Mouse (Mus musculus) CD4-positive helper T cell, adult 2 months (primary cell): ENCODE data around the gene Pax1.

Source experiments
- DNase-seq: peaks from one replicate; pipeline ENCODE4 v3.0.0-alpha.2; 2012; ENCODE audit warnings: low read depth, missing footprints, low spot score

Gene Pax1

DNA sequence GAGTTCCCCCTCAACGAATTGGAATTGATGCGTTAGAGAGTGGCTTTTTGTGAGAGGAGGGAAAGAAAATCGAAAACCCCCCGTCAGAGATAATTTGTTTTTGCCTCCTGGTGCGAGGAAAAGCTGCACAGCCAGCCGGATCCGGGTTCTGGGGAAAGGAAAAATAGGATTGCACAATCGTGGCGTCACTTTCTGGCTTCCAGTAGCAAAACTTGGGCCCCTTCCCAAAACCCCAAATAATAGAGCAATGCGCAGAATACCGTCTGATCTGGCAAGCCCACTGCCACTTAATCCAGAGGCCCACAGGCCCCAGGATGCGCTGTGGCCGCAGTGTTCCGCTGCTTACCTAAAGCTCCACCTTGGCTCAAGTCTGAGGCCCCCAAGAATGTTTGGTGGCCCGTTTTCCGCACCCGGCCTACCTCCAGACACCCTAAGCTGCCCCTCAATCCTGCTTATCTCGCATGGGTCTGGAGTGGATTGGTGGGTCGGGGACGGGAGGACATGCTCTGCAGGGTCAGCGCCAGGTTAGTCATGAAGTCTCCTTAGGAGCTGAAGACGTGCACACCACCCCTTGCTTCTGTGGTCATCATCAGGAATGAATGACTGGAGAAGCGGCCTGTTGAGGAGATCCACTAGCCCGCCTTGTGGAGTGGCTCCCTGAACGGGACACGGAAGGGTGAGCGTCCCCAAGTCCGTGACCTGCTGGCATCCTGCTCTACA lies 11.4 kb downstream of the Pax1 start:
- no peak for DNase-seq

DNA sequence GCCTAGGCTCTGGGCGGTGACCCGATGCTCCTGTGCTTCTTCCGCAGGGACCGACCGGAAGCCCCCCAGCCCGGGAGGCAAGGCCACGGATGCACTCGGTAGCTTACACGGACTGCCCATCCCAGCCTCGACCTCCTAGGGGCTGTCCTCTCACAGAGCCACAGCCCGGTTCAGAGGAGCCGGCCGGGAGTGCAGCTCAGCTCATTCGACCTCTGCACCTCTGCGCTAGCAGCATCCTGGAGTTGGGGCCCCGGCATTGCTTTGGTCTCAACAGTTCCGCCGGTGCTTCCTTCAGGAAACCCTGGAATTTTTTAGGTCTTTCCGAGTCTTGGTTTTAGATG lies 11.9 kb downstream of the Pax1 start:
- no peak for DNase-seq

DNA sequence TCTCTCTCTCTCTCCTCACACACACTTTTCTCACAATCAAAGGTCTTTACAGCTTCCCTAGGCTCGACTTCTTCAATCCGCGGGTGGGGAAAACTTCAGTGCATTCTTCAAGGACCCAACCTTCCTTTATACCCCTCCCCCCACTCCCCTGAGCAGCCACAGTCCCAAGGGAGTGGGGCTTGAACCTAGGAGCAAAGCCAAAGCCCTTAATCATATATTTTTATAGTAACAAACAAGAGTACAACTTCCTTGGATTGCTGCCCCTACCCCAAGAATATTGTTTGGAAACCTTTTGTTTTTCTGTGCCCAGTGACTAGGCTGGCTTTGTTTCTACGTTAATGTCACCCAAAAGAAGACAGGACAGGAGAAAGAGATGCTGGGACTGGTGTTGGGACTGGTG lies 12.5 kb downstream of the Pax1 start:
- no peak for DNase-seq

DNA sequence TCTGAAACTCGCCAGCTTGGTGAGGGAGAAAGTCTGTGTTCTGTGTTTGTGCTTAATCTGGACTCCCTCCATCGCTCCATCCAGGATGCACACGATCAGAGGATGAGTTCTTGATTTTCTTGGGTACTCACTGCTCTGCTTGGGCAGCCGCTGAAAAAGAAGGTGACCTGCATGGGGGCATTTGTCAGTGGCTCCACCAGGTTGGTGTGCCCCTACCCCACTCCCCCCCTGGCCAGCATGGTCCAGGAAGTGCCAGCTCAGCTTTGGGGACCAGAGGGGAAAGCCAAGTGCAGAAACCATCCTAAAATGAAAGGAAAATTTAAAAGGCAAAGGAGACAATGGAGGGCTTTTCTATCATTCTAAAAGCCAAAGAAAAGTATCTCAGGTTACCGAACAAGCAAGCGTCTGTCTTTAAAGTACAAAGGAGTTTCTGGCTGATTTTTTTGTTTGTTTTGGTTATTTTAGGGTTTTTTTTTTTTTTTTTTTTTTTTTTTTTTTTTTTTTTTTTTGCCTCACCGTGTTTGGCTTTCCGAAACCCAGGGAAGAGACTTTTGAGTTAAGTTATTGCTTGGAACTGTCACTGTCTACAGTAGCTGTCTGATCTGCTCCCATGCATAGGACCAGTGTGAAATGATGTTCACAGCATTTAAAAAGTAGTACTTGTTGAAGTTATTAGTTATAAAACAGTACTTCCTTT lies 13.4 kb downstream of the Pax1 start:
- DNase-seq: no peak

- DNase-seq: no peak
Observed at GRCm38 (mm10) chr2:147378934-147379333, 17.2 kb downstream of the Pax1 start.

DNA sequence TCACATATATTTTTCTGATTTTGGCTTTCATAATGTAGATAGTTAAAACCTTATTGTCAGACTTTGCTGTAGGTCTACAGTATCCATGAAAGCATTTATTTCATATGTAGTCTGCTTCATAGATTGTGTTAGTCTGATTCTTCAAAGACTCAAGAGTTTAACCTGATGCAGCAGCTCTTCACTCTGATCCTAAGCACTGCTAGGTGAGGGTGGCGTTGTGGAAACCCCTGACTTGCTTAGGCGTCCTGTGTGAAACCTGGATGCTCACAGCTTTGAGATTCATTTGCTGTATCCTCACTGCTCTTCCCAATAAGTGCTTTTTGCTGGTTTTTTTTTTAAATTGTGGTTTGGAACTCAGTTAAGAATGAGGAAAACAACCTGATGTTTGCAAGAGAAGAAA lies 21.6 kb downstream of the Pax1 start:
- no peak for DNase-seq

DNA sequence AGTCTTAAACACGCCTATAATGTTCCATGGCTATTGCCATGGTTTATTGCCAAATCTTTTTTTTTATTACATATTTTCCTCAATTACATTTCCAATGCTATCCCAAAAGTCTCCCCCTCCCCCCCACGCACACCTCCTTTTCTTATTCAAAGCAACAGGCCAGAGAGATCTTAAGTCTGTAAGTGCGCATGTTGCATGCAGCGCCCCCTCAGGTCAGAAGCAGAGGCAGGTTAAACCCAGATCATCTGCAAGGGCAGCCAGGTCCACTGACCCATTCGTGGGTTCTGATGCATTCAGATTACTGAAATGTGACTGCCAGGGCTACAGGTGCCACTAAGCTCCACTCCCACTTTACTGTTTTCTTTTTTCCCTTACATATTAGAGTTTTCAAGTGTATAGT lies 25.2 kb downstream of the Pax1 start:
- DNase-seq: no peak

GRCm38 (mm10) chr2:147409323-147409722 lies 47.6 kb downstream of the Pax1 start:
- no peak for DNase-seq

- no peak for DNase-seq
Observed at GRCm38 (mm10) chr2:147415037-147415436, 53.3 kb downstream of the Pax1 start.

DNA sequence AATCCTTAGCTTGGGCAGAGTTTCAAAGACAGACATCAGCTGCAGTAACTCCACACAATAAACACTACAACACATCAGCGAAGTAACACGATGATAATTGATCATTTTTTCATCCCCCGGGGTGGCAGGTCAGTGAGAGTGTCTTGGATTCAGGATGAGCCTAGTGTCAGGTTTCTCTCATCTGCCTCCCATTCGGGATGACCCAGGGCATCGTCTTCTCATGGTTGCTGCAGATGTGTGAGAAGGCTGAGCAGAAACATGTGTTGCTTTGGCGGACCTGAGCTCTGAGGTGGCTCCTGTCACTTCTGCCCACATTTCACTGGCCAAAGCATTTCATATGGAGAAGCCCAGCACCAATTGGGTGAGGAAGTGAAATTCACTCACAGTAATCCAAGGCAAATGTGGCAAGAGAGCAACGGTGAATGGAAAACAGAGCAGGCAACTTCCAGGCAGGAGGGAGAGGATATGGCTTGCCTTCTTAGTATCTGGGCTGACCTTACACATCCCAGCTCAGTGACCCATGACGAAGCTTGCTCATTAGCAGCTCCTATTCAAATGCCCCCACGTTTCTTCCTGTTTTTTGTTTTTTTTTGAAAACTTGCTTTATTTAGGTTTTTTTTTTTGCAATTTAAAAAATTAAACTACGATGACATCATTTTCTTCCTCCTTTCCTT lies 63.0 kb downstream of the Pax1 start:
- DNase-seq: no peak

DNA sequence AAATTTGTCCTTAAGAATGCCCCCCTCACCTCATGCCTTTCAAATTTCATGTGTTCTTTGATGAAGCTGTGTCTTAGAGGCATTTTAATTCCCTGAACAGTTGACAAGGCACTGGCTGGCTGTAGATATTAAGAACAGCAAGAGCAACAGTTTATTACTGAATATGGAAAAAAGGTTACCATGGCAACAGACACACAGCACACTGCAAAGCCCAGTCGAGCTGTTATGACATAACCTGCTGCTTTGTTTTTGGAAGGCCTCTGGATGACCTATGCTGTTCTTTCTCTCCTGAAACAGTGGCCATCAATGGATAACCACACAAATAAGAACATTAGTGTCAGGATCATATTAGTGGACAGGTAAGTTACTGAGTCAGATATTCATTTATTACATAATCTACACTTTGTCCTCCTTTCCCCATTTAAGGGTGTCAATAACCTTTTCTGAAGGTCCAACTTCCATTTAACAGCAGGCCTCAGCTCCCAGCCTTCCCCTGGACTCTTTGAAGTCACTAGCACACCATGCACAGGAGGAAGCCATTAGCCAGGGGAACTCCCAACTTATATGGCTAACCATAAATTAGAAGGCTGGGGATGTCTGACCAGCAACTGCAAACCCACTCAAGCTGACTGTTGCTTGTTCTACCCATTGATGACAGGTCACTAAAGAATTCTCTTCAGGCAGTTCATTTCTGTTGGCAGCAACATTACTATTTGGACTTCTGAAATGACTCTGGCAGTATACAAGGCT lies 68.1 kb downstream of the Pax1 start:
- DNase-seq: no peak

DNA sequence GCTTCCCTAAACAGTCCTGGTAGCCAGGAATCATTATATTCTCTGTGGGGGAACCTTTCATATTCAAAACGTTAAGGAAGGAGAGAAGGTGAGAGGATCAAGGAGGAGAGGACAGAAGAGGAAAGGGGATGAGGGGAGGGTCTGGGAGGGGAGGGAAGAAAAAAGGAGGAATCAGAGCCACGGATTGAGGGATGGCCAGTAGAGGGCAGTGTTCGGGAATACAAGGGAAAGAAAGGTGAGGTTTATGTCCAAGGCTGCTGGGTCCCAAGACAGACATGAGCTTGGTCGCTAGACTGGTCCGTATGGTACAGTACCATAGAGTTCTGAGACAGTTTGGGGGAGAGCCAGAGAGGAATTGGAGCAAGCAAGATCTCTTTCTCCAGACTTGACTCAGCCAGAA lies 71.4 kb downstream of the Pax1 start:
- no peak for DNase-seq
